Mouse (Mus musculus): ENCODE measurements at regions not wholly inside any gene's neighbourhood (a gene's known extent, or its start where the extent isn't known, plus 50 kb on each side); places are given as distances from the start of the nearest gene placed in this dataset.
A peak's percentile ranks its signal among the peaks of the same experiment; 100 is the strongest.

DNA sequence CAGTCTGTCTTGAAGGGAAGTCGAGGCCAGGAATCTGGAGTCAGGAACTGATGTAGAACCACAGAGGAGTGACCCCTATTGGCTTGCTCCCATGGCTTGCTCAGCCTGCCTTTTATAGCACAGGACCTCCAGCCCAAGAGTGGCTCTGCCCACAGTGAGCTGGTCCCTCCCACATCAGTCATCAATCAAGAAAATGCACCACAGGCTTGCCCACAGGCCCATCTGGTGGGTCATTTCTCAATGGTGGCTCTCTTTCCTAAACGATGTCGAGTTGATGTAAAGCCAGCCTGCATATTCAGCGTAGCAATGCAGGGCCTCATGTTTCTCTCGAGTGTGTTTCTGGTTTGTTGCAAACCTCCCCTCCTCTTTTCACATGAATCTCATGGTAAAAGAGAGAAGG, 168.3 kb upstream of the Ubr2 start:
- no peak for DNase-seq (ENCODE audit: low spot score)

DNA sequence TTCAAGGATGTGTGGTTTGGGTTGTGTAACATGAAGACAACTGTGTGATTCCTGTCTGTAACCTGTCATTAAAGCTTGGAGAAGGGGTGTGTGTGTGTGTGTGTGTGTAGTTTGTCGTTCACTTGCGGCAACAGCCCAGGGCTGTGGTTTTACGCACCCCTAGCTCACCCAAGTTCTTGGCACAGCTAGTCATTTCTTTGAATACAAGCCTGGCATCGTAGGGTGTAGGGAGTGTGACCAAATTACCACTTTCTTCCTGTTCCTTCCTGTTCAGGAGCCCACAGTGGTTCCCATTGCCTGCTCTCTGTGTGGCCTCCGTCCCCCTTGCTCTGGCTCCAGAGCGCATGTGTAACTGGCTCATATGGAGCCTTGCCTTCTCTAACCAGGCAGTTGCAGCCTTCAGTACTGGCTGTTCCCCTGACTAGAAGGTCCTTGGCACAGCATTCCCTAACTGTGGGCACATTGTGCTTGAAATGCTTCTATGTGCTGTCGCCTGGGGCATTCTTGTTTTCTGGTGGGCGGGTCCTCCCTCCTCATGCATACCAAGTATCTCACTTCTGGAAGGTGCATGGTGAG, 167.4 kb upstream of the Ubr2 start:
- DNase-seq (ENCODE audit: low spot score) = no peak

- DNase-seq (ENCODE audit: low spot score) = no peak
These were observed 166.0 kb upstream of the Ubr2 start for GRCm38 (mm10) chr17:47176328-47176727.

- DNase-seq (ENCODE audit: low spot score) = peak; percentile 79
These were observed 164.4 kb upstream of the Ubr2 start for GRCm38 (mm10) chr17:47174748-47175215.

- no peak for DNase-seq (ENCODE audit: low spot score)
These were observed 161.4 kb upstream of the Ubr2 start for GRCm38 (mm10) chr17:47171801-47172200.

DNA sequence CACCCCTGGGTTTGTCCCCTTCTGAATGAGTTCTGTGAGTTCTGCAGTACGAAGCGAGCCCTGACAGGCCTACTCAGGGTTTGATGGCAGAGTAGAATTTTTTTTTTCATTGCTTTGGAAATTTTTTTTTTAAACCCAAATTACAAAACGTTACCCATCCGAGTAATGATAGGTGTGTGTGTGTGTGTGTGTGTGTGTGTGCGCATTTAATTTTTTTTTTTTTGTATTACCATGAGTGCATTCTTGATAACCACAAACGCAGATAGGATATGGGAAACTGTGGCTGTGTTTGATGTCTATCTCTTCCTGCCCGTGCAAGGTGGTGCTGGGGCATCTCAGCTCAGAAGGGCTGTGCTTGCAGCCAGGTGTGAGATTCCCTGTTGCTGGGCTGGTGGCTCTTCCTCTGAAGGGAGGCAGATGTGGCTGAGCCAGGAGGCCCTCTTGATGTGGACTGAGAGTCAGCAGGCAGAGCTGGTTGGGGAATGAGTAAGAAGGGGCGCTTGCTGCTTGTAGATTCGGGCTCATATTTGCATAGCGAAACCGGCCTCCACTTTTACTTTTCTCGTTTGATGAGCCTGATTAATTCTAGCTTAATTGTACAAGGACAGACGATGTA, 160.7 kb upstream of the Ubr2 start:
- no peak for DNase-seq (ENCODE audit: low spot score)

DNA sequence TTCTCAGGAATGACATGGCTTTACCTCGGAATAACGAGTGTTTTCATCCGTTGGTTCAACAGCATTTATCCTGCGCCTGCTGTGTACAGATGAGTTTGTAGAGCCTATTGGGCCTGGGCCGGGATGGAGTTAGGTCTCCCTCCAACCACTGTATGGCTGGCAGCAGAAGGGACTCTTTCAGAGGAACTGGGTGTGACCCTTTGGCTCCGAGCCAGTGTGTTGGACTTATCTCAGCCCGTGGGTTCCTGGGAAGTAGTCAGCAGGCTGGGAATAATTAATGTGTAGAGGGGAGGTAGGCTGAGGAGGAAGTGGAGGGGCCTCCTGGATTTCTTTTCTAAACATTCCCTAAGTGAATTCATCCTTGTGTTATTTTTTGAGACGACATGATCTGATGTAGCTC, 157.7 kb upstream of the Ubr2 start:
- DNase-seq (ENCODE audit: low spot score) = peak; percentile 38

- no peak for DNase-seq (ENCODE audit: low spot score)
These were observed 153.5 kb upstream of the Ubr2 start for GRCm38 (mm10) chr17:47163677-47164340.

GRCm38 (mm10) chr17:47162459-47162858, 152.1 kb upstream of the Ubr2 start:
- DNase-seq (ENCODE audit: low spot score) = no peak

DNA sequence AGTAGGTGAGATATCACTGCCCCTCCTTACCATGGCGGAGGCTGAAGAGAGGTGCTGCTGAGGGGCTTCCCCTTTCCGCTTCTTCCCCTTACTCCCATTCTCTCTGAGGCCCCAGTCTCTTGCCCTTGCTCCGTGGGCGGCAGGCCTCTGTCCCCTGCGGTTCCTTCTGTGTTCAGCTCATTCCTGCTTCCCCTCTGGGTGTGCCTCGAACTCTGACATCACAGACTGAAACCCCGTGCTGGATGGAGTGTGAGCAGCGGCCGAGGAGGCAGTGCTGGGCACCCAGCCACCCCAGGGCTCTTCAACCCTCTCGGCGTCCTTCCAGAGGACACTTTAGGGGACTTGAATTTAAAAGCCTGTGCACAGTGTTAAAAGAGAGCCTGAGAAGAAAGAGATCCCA, 145.9 kb upstream of the Ubr2 start:
- DNase-seq (ENCODE audit: low spot score) = peak; percentile 20

DNA sequence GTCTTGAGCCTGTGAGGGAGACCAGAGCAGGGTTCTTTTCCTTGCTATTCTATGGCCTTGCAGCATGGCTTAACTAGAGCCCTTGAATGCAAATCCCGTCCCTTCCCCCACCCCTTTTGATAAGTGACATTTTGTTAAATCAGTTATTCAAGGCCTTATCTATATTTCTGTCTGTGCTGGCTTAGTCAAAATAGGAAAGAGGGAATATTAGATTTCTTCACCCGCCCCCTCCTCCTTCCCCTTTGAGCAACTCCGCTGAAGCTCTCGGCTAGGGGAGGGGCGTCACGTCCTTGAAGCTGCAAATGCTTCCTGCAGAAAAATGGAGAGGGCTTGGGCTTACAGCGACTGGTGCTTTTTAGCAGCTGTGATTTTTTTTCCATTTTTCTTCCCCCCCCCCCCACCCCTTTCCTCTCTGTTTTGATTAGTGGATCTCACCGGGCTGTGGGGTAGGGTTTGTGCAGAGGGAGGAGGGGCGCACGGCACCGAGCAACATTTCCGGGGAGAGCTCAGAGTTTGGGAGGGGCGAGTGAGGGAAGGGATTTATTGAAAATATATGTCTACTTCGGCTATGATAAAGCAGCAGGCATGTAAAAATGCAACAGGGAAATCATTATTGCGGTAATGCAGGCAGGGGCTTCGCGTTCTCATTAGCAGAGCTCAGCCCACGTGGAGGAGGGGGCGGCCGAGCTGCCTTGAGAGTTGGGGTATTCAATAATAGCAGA, 141.4 kb upstream of the Ubr2 start:
- DNase-seq (ENCODE audit: low spot score) = no peak

- no peak for DNase-seq (ENCODE audit: low spot score)
These were observed 140.8 kb upstream of the Ubr2 start for GRCm38 (mm10) chr17:47151193-47151556.

DNA sequence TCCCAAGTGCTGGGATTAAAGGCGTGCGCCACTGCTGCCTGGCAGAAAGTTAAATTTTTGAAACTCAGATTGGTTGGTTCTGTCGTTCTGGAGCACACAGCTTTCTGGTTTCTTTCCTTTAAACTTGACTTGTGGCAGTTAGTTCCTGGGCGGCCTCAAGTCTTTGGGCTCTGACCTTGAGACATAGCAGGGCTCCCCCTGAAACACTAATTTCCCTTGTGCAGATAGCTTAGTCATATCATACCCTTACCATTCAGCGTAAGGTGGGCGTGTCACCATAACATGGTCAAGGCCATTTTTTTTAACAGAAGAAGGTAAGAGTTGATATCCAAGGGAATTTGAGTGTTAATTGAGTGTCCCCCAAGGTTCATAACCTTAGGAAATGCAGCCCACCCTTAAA, 140.3 kb upstream of the Ubr2 start:
- no peak for DNase-seq (ENCODE audit: low spot score)

DNA sequence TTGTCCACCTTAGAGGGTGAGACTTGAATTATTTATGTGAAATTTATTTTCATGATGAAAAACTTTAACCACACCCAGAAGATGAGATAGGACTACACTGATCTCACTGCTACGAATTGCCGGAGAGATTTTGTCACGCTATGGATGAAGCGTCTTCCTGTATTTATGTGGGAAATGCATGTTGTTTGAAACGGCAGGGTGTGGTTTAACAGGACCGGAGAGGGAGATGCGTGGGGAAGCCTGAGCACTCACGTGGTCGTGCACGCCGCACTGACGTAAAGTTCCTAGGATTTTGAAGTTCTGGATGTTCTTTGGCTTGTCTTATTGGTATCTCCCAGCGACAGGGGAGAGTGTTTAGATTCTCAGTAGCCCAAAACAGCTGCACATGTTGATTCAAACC, 139.3 kb upstream of the Ubr2 start:
- no peak for DNase-seq (ENCODE audit: low spot score)

GRCm38 (mm10) chr17:47149158-47149557, 138.8 kb upstream of the Ubr2 start:
- DNase-seq (ENCODE audit: low spot score) = no peak

DNA sequence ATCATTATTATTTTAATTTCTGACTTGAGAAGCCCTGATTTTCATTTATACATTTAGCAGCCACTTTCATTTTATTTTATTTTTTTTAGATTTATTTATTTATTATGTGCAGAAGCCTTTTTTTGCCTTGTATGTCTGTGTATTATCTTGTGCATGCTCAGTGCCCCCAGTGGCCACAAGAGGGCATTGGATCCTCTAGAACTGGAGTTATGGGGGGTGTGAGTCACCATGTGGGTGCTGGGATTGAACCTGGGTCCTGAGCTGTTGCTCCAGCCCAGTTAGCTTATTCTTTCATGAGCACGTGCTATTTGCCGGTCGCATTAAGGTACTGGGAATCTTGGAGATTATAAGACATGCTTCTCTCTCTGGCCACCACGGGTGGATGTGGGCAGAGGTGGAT, 136.3 kb upstream of the Ubr2 start:
- DNase-seq (ENCODE audit: low spot score) = no peak

GRCm38 (mm10) chr17:47145590-47145989, 135.2 kb upstream of the Ubr2 start:
- no peak for DNase-seq (ENCODE audit: low spot score)

DNA sequence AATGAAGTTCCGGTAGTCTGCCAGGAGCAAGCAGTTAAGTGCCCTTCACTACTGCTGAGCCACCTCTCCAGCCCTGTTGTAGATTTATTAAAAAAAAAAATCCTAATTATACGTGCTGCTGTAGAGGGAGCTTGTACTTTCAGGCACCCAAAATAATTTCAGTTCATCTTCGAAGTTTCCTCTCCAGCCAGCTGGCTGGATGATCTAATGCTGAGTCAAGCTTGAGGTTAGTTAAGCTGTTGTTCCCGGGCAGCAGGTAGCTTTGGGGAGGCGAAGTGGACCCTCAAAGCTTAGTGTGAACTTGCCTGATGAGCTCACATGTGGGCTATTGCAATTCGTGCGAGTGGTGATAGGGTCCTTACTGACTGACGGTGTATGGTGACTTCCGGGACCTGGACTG, 134.6 kb upstream of the Ubr2 start:
- DNase-seq (ENCODE audit: low spot score) = no peak

GRCm38 (mm10) chr17:47144460-47144859, 134.1 kb upstream of the Ubr2 start:
- DNase-seq (ENCODE audit: low spot score) = peak; percentile 30

- no peak for DNase-seq (ENCODE audit: low spot score)
These were observed 133.5 kb upstream of the Ubr2 start for GRCm38 (mm10) chr17:47143898-47144297.

- DNase-seq (ENCODE audit: low spot score) = no peak
These were observed 132.5 kb upstream of the Ubr2 start for GRCm38 (mm10) chr17:47142885-47143284.

GRCm38 (mm10) chr17:47142276-47142675, 131.9 kb upstream of the Ubr2 start:
- DNase-seq (ENCODE audit: low spot score) = no peak

DNA sequence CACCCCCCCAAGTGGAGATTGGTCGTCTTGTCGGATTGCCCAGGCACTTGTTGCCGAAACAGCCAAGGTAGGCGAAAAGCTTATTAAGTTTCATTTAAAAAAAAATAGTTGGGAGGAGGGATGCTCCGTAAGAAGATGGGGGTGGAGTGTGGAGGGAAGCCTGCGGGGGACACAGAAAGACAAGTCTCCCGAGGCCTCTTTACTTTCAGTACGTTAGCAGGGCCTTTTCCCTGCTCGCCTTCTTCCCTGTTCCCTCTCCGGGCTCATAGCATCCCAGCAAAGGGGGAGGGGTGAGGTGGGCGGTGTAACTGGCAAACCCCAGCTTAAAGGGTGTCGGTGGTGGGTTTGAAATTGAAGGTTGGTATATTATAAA, 131.5 kb upstream of the Ubr2 start:
- no peak for DNase-seq (ENCODE audit: low spot score)
